Mouse (Mus musculus): Measurements from ENCODE around the gene Gfer. TPM values are rescaled to one million over a fixed set of nuclear protein-coding genes. Genes with fewer than 3 reads are reported as not detected.

Gene Gfer
- polyA plus RNA-seq, 1 experiment from 2014 or later: 39.6 TPM

Other genes starting within 250 kb of the Gfer start
- 39.7 and 41.6 TPM in 2 replicates for gene E4f1, start 225.8 kb downstream of the Gfer start, polyA plus RNA-seq (2015; fragmentation: Nextera tagmentation; extraction: Ambion mirVana)
- 54.9 and 57.4 TPM in 2 replicates for gene Pgp, start 225.8 kb downstream of the Gfer start, polyA plus RNA-seq (2015; fragmentation: Nextera tagmentation; extraction: Ambion mirVana)
- not detected in 2 replicates for gene Bricd5, start 222.3 kb downstream of the Gfer start, polyA plus RNA-seq (2015; fragmentation: Nextera tagmentation; extraction: Ambion mirVana)
- 35.7 and 36.2 TPM in 2 replicates for gene Mlst8, start 217.1 kb downstream of the Gfer start, polyA plus RNA-seq (2015; fragmentation: Nextera tagmentation; extraction: Ambion mirVana)
- gene Caskin1, start 207.6 kb downstream of the Gfer start, polyA plus RNA-seq (2015; fragmentation: Nextera tagmentation; extraction: Ambion mirVana): 35.0 and 35.3 TPM in 2 replicates
- gene Traf7, start 168.2 kb downstream of the Gfer start, polyA plus RNA-seq (2015; fragmentation: Nextera tagmentation; extraction: Ambion mirVana): 70.1 and 82.9 TPM in 2 replicates
- 1.5 and 1.6 TPM in 2 replicates for gene Rab26, start 161.9 kb downstream of the Gfer start, polyA plus RNA-seq (2015; fragmentation: Nextera tagmentation; extraction: Ambion mirVana)
- 20.1 and 22.9 TPM in 2 replicates for gene Pkd1, start 146.3 kb downstream of the Gfer start, polyA plus RNA-seq (2015; fragmentation: Nextera tagmentation; extraction: Ambion mirVana)
- 62.5 and 73.0 TPM in 2 replicates for gene Tsc2, start 63.5 kb downstream of the Gfer start, polyA plus RNA-seq (2015; fragmentation: Nextera tagmentation; extraction: Ambion mirVana)
- gene Nthl1, start 63.5 kb downstream of the Gfer start, polyA plus RNA-seq (2015; fragmentation: Nextera tagmentation; extraction: Ambion mirVana): 7.4 and 9.7 TPM in 2 replicates
- 35.4 and 42.6 TPM in 2 replicates for gene Slc9a3r2, start 45.8 kb downstream of the Gfer start, polyA plus RNA-seq (2015; fragmentation: Nextera tagmentation; extraction: Ambion mirVana)
- not detected in 2 replicates for gene Npw, start 37.7 kb downstream of the Gfer start, polyA plus RNA-seq (2015; fragmentation: Nextera tagmentation; extraction: Ambion mirVana)
- gene Zfp598, start 26.5 kb downstream of the Gfer start, polyA plus RNA-seq (2015; fragmentation: Nextera tagmentation; extraction: Ambion mirVana): 20.9 and 22.2 TPM in 2 replicates
- gene Syngr3, start 6.2 kb downstream of the Gfer start, polyA plus RNA-seq (2015; fragmentation: Nextera tagmentation; extraction: Ambion mirVana): 94.2 and 114 TPM in 2 replicates
- gene Noxo1, start 78 bp upstream of the Gfer start, polyA plus RNA-seq (2015; fragmentation: Nextera tagmentation; extraction: Ambion mirVana): 1.1 and 1.5 TPM in 2 replicates
- gene Tbl3, start 11.5 kb upstream of the Gfer start, polyA plus RNA-seq (2015; fragmentation: Nextera tagmentation; extraction: Ambion mirVana): 58.4 and 64.0 TPM in 2 replicates
- 0.18 TPM in 1 of 2 replicates, not detected in the other for gene Rnf151, start 21.9 kb upstream of the Gfer start, polyA plus RNA-seq (2015; fragmentation: Nextera tagmentation; extraction: Ambion mirVana)
- gene Rps2, start 22.0 kb upstream of the Gfer start, polyA plus RNA-seq (2015; fragmentation: Nextera tagmentation; extraction: Ambion mirVana): 759 and 773 TPM in 2 replicates
- gene Ndufb10, start 28.3 kb upstream of the Gfer start, polyA plus RNA-seq (2015; fragmentation: Nextera tagmentation; extraction: Ambion mirVana): 261 and 273 TPM in 2 replicates
- not detected in 2 replicates for gene Rpl3l, start 31.7 kb upstream of the Gfer start, polyA plus RNA-seq (2015; fragmentation: Nextera tagmentation; extraction: Ambion mirVana)
- 26.5 and 29.4 TPM in 2 replicates for gene Msrb1, start 40.5 kb upstream of the Gfer start, polyA plus RNA-seq (2015; fragmentation: Nextera tagmentation; extraction: Ambion mirVana)
- gene Hs3st6, start 56.8 kb upstream of the Gfer start, polyA plus RNA-seq (2015; fragmentation: Nextera tagmentation; extraction: Ambion mirVana): 0.39 and 0.59 TPM in 2 replicates
- gene Meiob, start 108.1 kb upstream of the Gfer start, polyA plus RNA-seq (2015; fragmentation: Nextera tagmentation; extraction: Ambion mirVana): not detected in 2 replicates
- gene Hagh, start 144.0 kb upstream of the Gfer start, polyA plus RNA-seq (2015; fragmentation: Nextera tagmentation; extraction: Ambion mirVana): 55.7 and 59.0 TPM in 2 replicates
- gene Fahd1, start 154.2 kb upstream of the Gfer start, polyA plus RNA-seq (2015; fragmentation: Nextera tagmentation; extraction: Ambion mirVana): 21.1 and 22.3 TPM in 2 replicates
- 0.39 TPM in 1 of 2 replicates, not detected in the other for gene Igfals, start 169.8 kb upstream of the Gfer start, polyA plus RNA-seq (2015; fragmentation: Nextera tagmentation; extraction: Ambion mirVana)
- gene Nubp2, start 190.2 kb upstream of the Gfer start, polyA plus RNA-seq (2015; fragmentation: Nextera tagmentation; extraction: Ambion mirVana): 63.5 and 76.1 TPM in 2 replicates
- 64.6 and 74.2 TPM in 2 replicates for gene Spsb3, start 190.5 kb upstream of the Gfer start, polyA plus RNA-seq (2015; fragmentation: Nextera tagmentation; extraction: Ambion mirVana)
- gene Eme2, start 198.9 kb upstream of the Gfer start, polyA plus RNA-seq (2015; fragmentation: Nextera tagmentation; extraction: Ambion mirVana): 32.7 and 36.3 TPM in 2 replicates
- 71.1 and 85.7 TPM in 2 replicates for gene Mrps34, start 199.0 kb upstream of the Gfer start, polyA plus RNA-seq (2015; fragmentation: Nextera tagmentation; extraction: Ambion mirVana)
- gene Nme3, start 200.3 kb upstream of the Gfer start, polyA plus RNA-seq (2015; fragmentation: Nextera tagmentation; extraction: Ambion mirVana): 86.0 and 89.0 TPM in 2 replicates
- 82.2 and 85.8 TPM in 2 replicates for gene Mapk8ip3, start 240.8 kb upstream of the Gfer start, polyA plus RNA-seq (2015; fragmentation: Nextera tagmentation; extraction: Ambion mirVana)